Mouse (Mus musculus) stomach, postnatal 0 days (tissue): Measurements from ENCODE around the gene Nr1h3.

Experiments
- CTCF ChIP-seq: IDR thresholded peaks from 2 replicates; pipeline ENCODE4 v1.5.1; 2016; ENCODE audit warnings: antibody characterized with exemption, low read depth, mild to moderate bottlenecking, moderate library complexity
- EP300 ChIP-seq: optimal IDR thresholded peaks from 2 replicates; pipeline ENCODE3; 2016; ENCODE audit warnings: antibody characterized with exemption

- no peak for TF ChIP-seq EP300
- TF ChIP-seq CTCF, result no peak
These were observed 39.1 kb downstream of the Nr1h3 start for GRCm38 (mm10) chr2:91163532-91163931.
